Mouse (Mus musculus): ENCODE measurements at regions not wholly inside any gene's neighbourhood (a gene's known extent, or its start where the extent isn't known, plus 50 kb on each side); places are given as distances from the start of the nearest gene placed in this dataset.

GRCm38 (mm10) chr4:105496176-105496575, 293.5 kb upstream of the Gm12728 start:
- Histone ChIP-seq H3K4me3 (ENCODE audit: insufficient read depth, low read depth, low read length) (no peak overlapping the region), H3K4me1 (ENCODE audit: control insufficient read depth, insufficient read depth, low read length) (no peaks in the 10 kb centered on the region)

DNA sequence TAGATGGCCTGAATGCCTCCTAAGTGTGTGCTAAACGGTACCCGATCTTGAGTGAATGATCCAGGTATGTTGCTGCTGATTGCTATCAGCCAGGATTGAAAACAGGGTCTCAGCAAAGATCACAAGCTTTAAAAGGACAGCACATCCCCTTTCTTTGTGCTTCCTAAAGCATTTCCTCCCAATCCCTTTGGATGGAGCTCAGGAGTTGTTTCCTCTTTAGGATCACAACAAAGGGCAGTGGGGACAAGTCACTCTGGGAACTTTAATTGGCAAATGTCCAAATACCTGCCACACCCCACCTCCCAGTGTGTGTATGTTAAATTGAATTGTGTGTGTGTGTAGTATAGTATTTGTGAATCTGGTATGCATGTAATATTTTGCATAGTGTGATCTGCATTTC, 283.5 kb upstream of the Gm12728 start:
- H3K4me1 ChIP-seq (ENCODE audit: control insufficient read depth, insufficient read depth, low read length), result no peaks in the 10 kb centered on the region
- WGBS, result 65% methylated on average over 2 of the region's 2 CpGs
- TF ChIP-seq POLR2A (IDR thresholded peaks at IDR 0.05; ENCODE audit: insufficient read depth, low read depth, low read length), result no peak
- no peak for TF ChIP-seq CTCF (IDR thresholded peaks at IDR 0.05; ENCODE audit: insufficient read depth, low read depth, low read length)
- H3K27ac ChIP-seq (ENCODE audit: insufficient read depth, low read depth, low read length), result no peak overlapping the region
- H3K4me3 ChIP-seq (ENCODE audit: insufficient read depth, low read depth, low read length), result no peak overlapping the region

More at GRCm38 (mm10) chr4:105496176-105496575, 293.5 kb upstream of the Gm12728 start:
- TF ChIP-seq CTCF (IDR thresholded peaks at IDR 0.05; ENCODE audit: insufficient read depth, low read depth, low read length), result no peak
- TF ChIP-seq POLR2A (IDR thresholded peaks at IDR 0.05; ENCODE audit: insufficient read depth, low read depth, low read length), result no peak
- no peak overlapping the region for H3K27ac ChIP-seq (ENCODE audit: insufficient read depth, low read depth, low read length)
- 48% methylated on average over 2 of the region's 2 CpGs for WGBS

GRCm38 (mm10) chr4:105507221-105507620, 282.4 kb upstream of the Gm12728 start:
- Histone ChIP-seq H3K4me3 (ENCODE audit: insufficient read depth, low read depth, low read length) (no peak overlapping the region), H3K27ac (ENCODE audit: insufficient read depth, low read depth, low read length) (no peak overlapping the region), H3K4me1 (ENCODE audit: control insufficient read depth, insufficient read depth, low read length) (no peaks in the 10 kb centered on the region)
- 89% methylated on average over 7 of the region's 7 CpGs for WGBS
- no peak for TF ChIP-seq CTCF (IDR thresholded peaks at IDR 0.05; ENCODE audit: insufficient read depth, low read depth, low read length)
- no peak for TF ChIP-seq POLR2A (IDR thresholded peaks at IDR 0.05; ENCODE audit: insufficient read depth, low read depth, low read length)

GRCm38 (mm10) chr4:105509091-105509490, 280.6 kb upstream of the Gm12728 start:
- TF ChIP-seq POLR2A (IDR thresholded peaks at IDR 0.05; ENCODE audit: insufficient read depth, low read depth, low read length), result no peak
- no peak for TF ChIP-seq CTCF (IDR thresholded peaks at IDR 0.05; ENCODE audit: insufficient read depth, low read depth, low read length)
- Histone ChIP-seq H3K4me1 (ENCODE audit: control insufficient read depth, insufficient read depth, low read length) (no peaks in the 10 kb centered on the region), H3K27ac (ENCODE audit: insufficient read depth, low read depth, low read length) (no peak overlapping the region), H3K4me3 (ENCODE audit: insufficient read depth, low read depth, low read length) (no peak overlapping the region)
- WGBS, result 72% methylated on average over 3 of the region's 3 CpGs

- 83% methylated on average over 1 of the region's 1 CpGs for WGBS
- H3K4me3 ChIP-seq (ENCODE audit: insufficient read depth, low read depth, low read length), result no peak overlapping the region
- no peaks in the 10 kb centered on the region for H3K4me1 ChIP-seq (ENCODE audit: control insufficient read depth, insufficient read depth, low read length)
- TF ChIP-seq CTCF (IDR thresholded peaks at IDR 0.05; ENCODE audit: insufficient read depth, low read depth, low read length) (no peak), POLR2A (IDR thresholded peaks at IDR 0.05; ENCODE audit: insufficient read depth, low read depth, low read length) (no peak)
- H3K27ac ChIP-seq (ENCODE audit: insufficient read depth, low read depth, low read length), result no peak overlapping the region
Observed at GRCm38 (mm10) chr4:105510406-105510805, 279.3 kb upstream of the Gm12728 start.

- 75% methylated on average over 2 of the region's 2 CpGs for WGBS
- TF ChIP-seq POLR2A (IDR thresholded peaks at IDR 0.05; ENCODE audit: insufficient read depth, low read depth, low read length), result no peak
- no peak for TF ChIP-seq CTCF (IDR thresholded peaks at IDR 0.05; ENCODE audit: insufficient read depth, low read depth, low read length)
- H3K27ac ChIP-seq (ENCODE audit: insufficient read depth, low read depth, low read length), result no peak overlapping the region
- H3K4me1 ChIP-seq (ENCODE audit: control insufficient read depth, insufficient read depth, low read length), result no peaks in the 10 kb centered on the region
- no peak overlapping the region for H3K4me3 ChIP-seq (ENCODE audit: insufficient read depth, low read depth, low read length)
Observed at GRCm38 (mm10) chr4:105525135-105525534, 264.5 kb upstream of the Gm12728 start.

DNA sequence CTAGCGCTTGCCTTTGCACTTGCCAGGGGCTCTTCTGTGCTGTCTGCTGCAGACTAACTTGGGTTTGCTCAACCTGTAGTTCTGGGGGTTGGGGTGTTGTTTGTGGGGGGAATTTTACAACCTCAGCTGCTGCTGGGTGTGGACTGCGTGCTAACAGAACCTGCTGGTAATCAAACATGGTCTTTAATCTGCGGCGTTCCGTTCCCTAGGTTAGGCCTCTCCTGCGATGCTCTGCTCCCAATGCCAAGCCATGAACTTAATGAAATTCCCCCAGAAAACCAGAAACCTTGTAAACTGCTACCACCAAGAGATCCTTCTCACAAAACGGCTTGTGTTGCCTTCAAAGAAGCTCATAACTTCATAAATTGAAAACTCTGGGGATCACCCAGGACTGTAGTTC, 262.9 kb upstream of the Gm12728 start:
- no peak for TF ChIP-seq POLR2A (IDR thresholded peaks at IDR 0.05; ENCODE audit: insufficient read depth, low read depth, low read length)
- 95% methylated on average over 7 of the region's 7 CpGs for WGBS

GRCm38 (mm10) chr4:105527316-105527715, 262.4 kb upstream of the Gm12728 start:
- 80% methylated on average over 3 of the region's 3 CpGs for WGBS
- TF ChIP-seq POLR2A (IDR thresholded peaks at IDR 0.05; ENCODE audit: insufficient read depth, low read depth, low read length), result no peak
- TF ChIP-seq CTCF (IDR thresholded peaks at IDR 0.05; ENCODE audit: insufficient read depth, low read depth, low read length), result no peak

More for the DNA sequence above, 262.9 kb upstream of the Gm12728 start:
- Histone ChIP-seq H3K4me1 (ENCODE audit: control insufficient read depth, insufficient read depth, low read length) (no peaks in the 10 kb centered on the region), H3K4me3 (ENCODE audit: insufficient read depth, low read depth, low read length) (no peak overlapping the region), H3K27ac (ENCODE audit: insufficient read depth, low read depth, low read length) (no peak overlapping the region)

DNA sequence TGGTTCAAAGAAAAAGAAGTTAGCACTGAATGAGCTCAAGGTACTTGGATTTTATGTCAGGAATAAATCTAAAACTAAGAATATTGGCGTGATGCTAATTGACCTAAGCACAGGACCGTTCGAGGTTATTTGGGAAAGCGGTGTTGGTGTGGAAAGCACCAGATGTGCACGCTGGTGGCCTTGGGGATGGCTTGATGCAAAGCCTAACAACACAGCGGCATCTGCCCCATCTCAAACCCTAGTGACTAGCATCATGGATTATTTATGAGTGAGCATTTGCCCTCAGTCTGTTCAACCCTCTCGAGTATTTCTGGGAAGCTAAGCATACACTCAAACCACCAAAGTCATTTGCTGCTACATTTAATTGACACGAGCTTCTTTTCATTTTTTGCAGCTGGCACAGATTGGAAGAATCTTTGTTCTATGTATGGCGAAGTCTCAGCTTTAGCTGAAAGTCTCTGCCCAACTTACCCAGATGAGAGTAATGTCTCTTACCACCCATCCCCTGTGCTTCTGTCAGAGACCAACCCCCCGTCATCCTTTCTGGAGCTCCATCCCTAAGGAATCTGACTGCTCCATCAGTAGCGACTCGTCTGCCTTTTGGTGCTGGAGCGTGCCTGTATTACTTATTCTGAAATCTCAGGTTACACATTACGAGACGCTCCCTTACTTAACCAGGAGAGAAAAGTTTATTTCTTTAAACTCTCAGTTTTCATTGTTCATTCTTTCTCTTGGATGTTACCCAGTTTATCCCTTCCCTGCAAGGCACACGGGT, 257.8 kb upstream of the Gm12728 start:
- TF ChIP-seq CTCF (IDR thresholded peaks at IDR 0.05; ENCODE audit: insufficient read depth, low read depth, low read length) (no peak), POLR2A (IDR thresholded peaks at IDR 0.05; ENCODE audit: insufficient read depth, low read depth, low read length) (no peak)
- H3K4me3 ChIP-seq (ENCODE audit: insufficient read depth, low read depth, low read length), result no peak overlapping the region
- H3K4me1 ChIP-seq (ENCODE audit: control insufficient read depth, insufficient read depth, low read length), result no peaks in the 10 kb centered on the region
- H3K27ac ChIP-seq (ENCODE audit: insufficient read depth, low read depth, low read length), result no peak overlapping the region
- 86% methylated on average over 16 of the region's 16 CpGs for WGBS

More at GRCm38 (mm10) chr4:105527316-105527715, 262.4 kb upstream of the Gm12728 start:
- Histone ChIP-seq H3K4me3 (ENCODE audit: insufficient read depth, low read depth, low read length) (no peak overlapping the region), H3K27ac (ENCODE audit: insufficient read depth, low read depth, low read length) (no peak overlapping the region), H3K4me1 (ENCODE audit: control insufficient read depth, insufficient read depth, low read length) (no peaks in the 10 kb centered on the region)

Data from olfactory bulb, adult 2 months (tissue).